Mouse (Mus musculus) midbrain, embryonic 10.5 days (tissue): ENCODE measurements at regions not wholly inside any gene's neighbourhood (a gene's known extent, or its start where the extent isn't known, plus 50 kb on each side); places are given as distances from the start of the nearest gene placed in this dataset.

Experiments used
- DNase-seq: peaks from one replicate; pipeline ENCODE4 v3.0.0-alpha.2; 2017; ENCODE audit warnings: low spot score
- H3K27ac ChIP-seq: fragments of 300-500 bp; sonication (generic); replicated peaks from 2 replicates; pipeline ENCODE4 v1.5.1; 2016; ENCODE audit warnings: mild to moderate bottlenecking
- H3K27me3 ChIP-seq: fragments of 300-500 bp; sonication (generic); 2 replicates; pipeline ENCODE4 v1.6.1; 2016; ENCODE audit warnings: low read depth, mild to moderate bottlenecking; ENCODE audit not compliant: poor library complexity, severe bottlenecking
- H3K36me3 ChIP-seq: fragments of 300-500 bp; sonication (generic); 2 replicates; pipeline ENCODE4 v1.6.1; 2016; ENCODE audit warnings: mild to moderate bottlenecking, moderate library complexity
- H3K4me1 ChIP-seq: fragments of 300-500 bp; sonication (generic); 2 replicates; pipeline ENCODE4 v1.6.1; 2016
- H3K4me3 ChIP-seq: fragments of 300-500 bp; sonication (generic); 2 replicates; pipeline ENCODE4 v1.5.1; 2016; ENCODE audit warnings: mild to moderate bottlenecking, moderate library complexity
- H3K9me3 ChIP-seq: fragments of 300-500 bp; sonication (generic); replicated peaks from 2 replicates; pipeline ENCODE4 v1.6.1; 2016; ENCODE audit warnings: mild to moderate bottlenecking
- WGBS: fragments of 180-500 bp; shearing (Covaris S2); methylation state at CpG from one replicate; pipeline ENCODE4 v1.1.7; 2016; 5-methylcytosine and 5-hydroxymethylcytosine counted together

DNA sequence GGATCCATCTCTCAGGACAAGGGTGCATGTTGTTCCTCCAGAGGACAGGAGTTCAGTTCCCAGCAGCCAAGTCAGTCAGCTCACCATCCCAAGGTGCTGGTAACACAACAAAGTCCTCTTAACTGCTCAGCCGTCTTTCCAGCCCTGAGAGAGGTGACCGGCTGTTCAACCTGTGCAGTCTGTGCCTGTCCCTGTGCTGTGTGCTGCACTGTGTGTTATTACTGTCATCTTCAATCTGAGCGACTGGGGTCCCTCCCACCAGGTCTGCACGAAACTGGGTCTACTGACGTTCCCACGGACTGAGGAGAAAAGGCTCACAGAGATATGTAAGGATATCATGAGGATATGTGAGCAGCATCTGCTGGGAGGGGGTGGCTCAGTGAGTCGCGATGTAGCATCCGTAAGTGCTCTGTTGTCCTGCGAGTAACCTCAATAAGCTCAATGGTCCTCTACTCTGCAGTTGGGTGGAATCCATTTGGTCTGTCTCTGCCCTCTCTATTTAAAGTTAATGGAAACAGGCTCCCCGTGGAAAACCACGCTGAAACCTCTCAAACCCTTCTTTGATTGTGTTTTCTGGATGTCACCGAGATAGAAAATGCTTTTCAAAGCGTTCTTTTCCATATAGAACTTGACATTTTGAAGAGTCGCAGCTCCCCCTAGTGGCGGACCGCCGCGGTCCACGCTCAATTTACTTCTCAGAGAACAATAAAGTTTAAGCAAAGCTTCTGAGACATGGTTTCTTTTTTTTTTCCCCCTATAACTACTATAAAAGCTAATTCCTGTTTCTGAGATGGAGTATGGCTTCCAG lies 87.1 kb upstream of the Intu start:
- Histone ChIP-seq H3K4me3 (peak overlapping the region; percentile 18; the same call in 1 of the 2 replicates), H3K27ac (peak overlapping the region; percentile 61)

DNA sequence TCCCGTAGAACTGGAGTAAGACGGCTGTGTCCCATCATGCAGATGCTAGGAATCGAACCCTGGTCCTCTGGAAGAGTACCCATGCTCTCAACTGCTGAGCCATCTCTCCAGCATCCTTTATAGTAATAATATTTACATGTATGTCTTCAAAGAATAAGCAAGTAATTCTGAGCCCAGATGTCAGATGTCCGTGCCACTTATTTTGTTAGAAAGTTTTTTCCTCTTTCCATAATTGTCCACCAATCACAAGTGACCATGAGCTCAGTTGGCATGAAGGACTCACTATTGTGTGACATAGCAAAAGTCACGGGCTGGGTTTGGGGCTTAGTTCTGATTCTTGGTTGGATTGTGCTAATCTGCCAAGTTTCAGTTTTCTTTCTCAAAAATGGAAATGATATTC lies 78.1 kb upstream of the Intu start:
- H3K27me3 ChIP-seq = no peaks in the 10 kb centered on the region
- no peaks in the 10 kb centered on the region for H3K9me3 ChIP-seq
- DNase-seq = no peak
- no peaks in the 10 kb centered on the region for H3K36me3 ChIP-seq
- 0 out of 2 replicates have a peak, but pooled peaks cover 7% of the 10 kb centered on the region for H3K4me1 ChIP-seq
- no peak overlapping the region for H3K27ac ChIP-seq
- no peak overlapping the region for H3K4me3 ChIP-seq
- 91% methylated on average over 5 of the region's 5 CpGs for WGBS

More for the DNA sequence above, 87.1 kb upstream of the Intu start:
- WGBS = 39% methylated on average over 20 of the region's 20 CpGs
- H3K27me3 ChIP-seq = peaks cover 4% of the 10 kb centered on the region; the same call in 1 of the 2 replicates
- H3K9me3 ChIP-seq = no peaks in the 10 kb centered on the region
- peaks cover 15% of the 10 kb centered on the region for H3K4me1 ChIP-seq
- H3K36me3 ChIP-seq = no peaks in the 10 kb centered on the region
- DNase-seq = peak; percentile 82

DNA sequence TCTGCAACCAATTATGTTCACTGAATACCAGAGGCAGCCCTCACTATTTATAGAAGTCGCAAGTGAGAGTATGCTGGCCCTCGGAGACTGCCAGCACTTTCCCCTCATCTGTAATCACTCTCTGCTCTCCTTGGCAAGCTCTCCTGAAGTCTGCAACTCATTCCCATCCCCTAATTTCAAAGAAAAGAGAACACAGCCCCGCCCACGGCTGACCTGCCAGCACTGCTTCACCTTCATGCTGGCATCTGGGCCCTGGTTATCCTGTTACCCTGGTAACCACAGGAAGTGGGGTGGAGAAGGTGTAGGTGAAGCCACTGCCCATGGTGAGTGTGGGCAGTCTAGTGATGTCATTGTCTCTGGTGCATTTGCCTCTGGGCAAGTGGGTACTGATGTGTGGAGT lies 77.5 kb upstream of the Intu start:
- WGBS = 59% methylated on average over 4 of the region's 4 CpGs
- DNase-seq = no peak
- Histone ChIP-seq H3K4me3 (no peak overlapping the region), H3K27me3 (no peaks in the 10 kb centered on the region), H3K36me3 (no peaks in the 10 kb centered on the region), H3K9me3 (no peaks in the 10 kb centered on the region), H3K4me1 (0 out of 2 replicates have a peak, but pooled peaks cover 7% of the 10 kb centered on the region), H3K27ac (no peak overlapping the region)

DNA sequence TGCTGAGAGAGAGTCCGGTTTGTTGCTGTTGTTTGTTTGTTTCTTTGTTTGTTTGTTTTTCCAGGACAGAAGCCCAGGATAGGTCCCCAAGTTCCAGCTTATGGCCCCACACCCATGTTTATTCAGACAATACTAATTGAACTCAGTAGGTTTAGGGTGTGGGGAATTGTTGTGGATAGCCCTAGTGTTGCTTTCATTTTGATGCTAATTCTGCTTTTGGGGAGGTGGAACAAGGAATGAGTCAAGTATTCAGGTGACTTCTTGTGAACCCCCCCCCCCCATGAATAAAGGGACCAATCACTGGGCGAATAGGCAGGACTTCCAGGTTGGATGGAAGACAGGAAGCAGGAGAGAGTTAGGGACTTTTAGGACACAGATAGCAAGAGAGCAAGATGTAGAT lies 75.0 kb upstream of the Intu start:
- WGBS = 67% methylated on average over 2 of the region's 2 CpGs
- H3K27me3 ChIP-seq = no peaks in the 10 kb centered on the region
- no peak for DNase-seq

DNA sequence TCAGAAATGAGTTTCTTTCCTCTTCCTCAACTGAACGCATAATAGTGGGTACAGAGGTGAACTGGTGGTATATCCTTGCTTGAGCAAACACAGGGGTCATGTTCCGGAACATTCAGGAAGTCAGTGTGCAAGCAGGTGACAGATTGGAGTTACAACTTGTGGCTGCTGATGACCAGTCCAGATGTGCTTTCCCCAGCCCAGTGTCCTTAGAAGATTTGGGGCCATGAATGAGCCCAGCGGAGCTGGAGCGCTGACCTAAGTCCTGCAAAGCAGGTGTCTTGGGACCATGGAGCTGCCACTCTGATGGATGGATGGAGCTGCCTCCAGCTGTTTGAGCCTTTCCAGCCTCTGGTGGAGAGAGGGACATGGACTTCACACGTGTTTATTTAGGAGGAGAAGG lies 72.6 kb upstream of the Intu start:
- Histone ChIP-seq H3K27me3 (no peaks in the 10 kb centered on the region), H3K27ac (no peak overlapping the region), H3K4me3 (no peak overlapping the region), H3K36me3 (no peaks in the 10 kb centered on the region), H3K9me3 (no peaks in the 10 kb centered on the region), H3K4me1 (0 out of 2 replicates have a peak, but pooled peaks cover 14% of the 10 kb centered on the region)
- peak; percentile 9 for DNase-seq
- 89% methylated on average over 5 of the region's 5 CpGs for WGBS

More for the DNA sequence above, 75.0 kb upstream of the Intu start:
- no peak overlapping the region for H3K4me3 ChIP-seq
- no peaks in the 10 kb centered on the region for H3K36me3 ChIP-seq
- 0 out of 2 replicates have a peak, but pooled peaks cover 15% of the 10 kb centered on the region for H3K4me1 ChIP-seq
- H3K9me3 ChIP-seq = no peaks in the 10 kb centered on the region
- H3K27ac ChIP-seq = no peak overlapping the region

DNA sequence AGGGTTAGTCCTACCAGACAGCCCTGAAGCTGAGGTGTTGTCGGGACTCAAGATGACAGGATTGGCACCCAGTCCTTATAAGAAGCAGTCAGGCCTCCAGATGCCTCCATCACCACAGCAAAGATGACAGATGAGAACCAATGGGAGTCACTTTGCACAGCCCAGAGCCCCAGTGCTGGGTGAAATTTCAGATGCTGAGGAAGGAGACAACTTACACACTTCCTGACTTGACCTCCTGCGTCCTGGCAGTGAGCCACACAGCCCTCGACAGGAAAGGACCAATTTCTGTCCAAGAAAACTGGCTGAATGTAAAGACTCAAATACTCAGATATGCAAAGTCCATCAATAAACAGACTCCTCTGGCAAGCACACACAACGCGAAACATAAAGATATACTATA lies 67.6 kb upstream of the Intu start:
- no peaks in the 10 kb centered on the region; the same call in 1 of the 2 replicates for H3K9me3 ChIP-seq
- no peak overlapping the region for H3K4me3 ChIP-seq
- 84% methylated on average over 5 of the region's 5 CpGs for WGBS
- no peaks in the 10 kb centered on the region for H3K36me3 ChIP-seq
- 0 out of 2 replicates have a peak, but pooled peaks cover 8% of the 10 kb centered on the region for H3K4me1 ChIP-seq
- DNase-seq = peak; percentile 8
- H3K27me3 ChIP-seq = no peaks in the 10 kb centered on the region
- no peak overlapping the region for H3K27ac ChIP-seq

DNA sequence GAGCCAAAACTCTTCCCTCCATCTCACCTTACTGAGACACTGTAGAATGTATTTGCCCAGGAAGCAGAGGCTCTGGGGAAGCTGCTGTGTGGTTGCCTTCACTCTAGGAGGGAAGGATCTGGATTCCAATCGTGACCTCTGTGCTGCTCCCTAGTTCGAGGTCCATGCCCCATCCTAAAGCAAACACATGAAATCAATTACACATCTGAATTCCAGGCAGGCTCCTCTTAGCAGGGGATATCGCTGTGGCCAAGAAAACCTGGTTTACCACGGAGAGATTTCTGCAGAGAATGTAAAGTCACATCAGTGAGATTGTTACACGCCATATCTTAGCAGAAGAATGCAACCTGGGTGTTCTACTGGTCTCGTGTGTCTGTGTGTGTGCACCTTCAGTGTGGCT lies 61.0 kb upstream of the Intu start:
- Histone ChIP-seq H3K36me3 (no peaks in the 10 kb centered on the region), H3K4me3 (no peak overlapping the region), H3K27ac (no peak overlapping the region), H3K27me3 (no peaks in the 10 kb centered on the region), H3K4me1 (no peaks in the 10 kb centered on the region), H3K9me3 (no peaks in the 10 kb centered on the region; the same call in 1 of the 2 replicates)
- DNase-seq = peak; percentile 27
- WGBS = 70% methylated on average over 6 of the region's 6 CpGs

DNA sequence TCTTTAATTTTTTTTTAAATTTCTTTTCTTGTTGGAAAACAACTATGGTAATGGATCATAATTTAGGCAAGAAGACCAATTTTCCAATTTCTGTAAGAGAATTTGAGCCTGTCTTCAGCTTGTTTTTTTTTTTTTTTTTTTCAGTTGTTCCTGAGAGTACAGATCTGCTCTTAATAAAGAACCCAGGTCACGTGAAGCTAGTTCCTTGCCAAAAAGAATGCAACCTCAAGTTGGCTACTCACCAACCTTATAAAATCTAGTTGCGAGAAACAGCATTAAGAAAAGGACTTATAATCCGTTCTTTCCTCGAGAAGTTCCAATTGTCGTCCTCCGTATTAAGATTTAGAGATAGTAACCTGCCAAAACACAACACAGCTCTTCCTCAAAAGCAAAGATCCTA lies 58.3 kb upstream of the Intu start:
- H3K27me3 ChIP-seq = no peaks in the 10 kb centered on the region
- no peak for DNase-seq
- no peaks in the 10 kb centered on the region; the same call in 1 of the 2 replicates for H3K9me3 ChIP-seq
- H3K27ac ChIP-seq = no peak overlapping the region
- H3K4me3 ChIP-seq = no peak overlapping the region
- H3K4me1 ChIP-seq = no peaks in the 10 kb centered on the region
- no peaks in the 10 kb centered on the region for H3K36me3 ChIP-seq
- 86% methylated on average over 6 of the region's 6 CpGs for WGBS

DNA sequence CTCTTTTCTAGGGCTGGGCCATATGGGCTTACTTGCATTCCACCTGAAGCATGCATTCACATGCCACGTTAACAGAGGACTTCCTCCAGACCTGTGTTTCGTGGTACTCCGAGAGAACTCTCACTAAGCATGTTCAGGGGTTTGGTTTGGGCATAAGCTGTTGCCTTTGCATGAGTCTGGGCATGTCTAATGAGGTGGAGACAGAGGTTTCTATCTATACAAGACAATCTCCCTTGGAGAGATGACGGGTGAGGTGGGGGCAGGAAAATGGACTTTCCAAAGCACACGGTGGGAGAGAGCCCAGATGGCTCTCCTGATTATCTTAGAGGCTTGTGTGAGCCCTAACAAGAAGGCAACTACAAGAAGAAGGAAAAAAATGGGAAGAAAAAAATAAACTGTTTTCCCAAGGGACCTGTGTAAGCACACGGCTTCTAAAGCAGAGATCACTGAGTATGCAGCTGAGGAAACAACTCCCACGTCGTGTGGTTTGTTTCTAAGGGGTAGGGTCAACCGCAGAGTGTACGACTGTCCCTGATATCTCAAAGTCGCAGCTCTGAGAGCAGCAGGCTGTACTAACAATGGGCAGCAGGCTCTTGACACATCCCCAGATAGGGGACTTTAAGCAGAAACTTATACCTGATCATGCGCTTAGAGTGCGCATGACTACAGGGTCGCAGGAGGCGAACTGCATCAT lies 50.7 kb upstream of the Intu start:
- Histone ChIP-seq H3K27me3 (no peaks in the 10 kb centered on the region), H3K4me1 (no peaks in the 10 kb centered on the region), H3K27ac (no peak overlapping the region), H3K4me3 (no peak overlapping the region), H3K36me3 (no peaks in the 10 kb centered on the region), H3K9me3 (no peaks in the 10 kb centered on the region)
- peak; percentile 9 for DNase-seq
- 77% methylated on average over 15 of the region's 15 CpGs for WGBS
